Mouse (Mus musculus): Measurements from ENCODE around the gene Tsc2.

- TF ChIP-seq POLR2A (IDR thresholded peaks at IDR 0.05; ENCODE audit: insufficient read depth, low read length) (no peak), CTCF (IDR thresholded peaks at IDR 0.05; ENCODE audit: low read depth, low read length) (no peak)
Measured at GRCm38 (mm10) chr17:24647493-24647892, 15.1 kb upstream of the Tsc2 start.

All from ES-Bruce4 (cell line).